Mouse (Mus musculus) gastrocnemius, adult 18-20 months (tissue): ENCODE measurements around the gene Cpsf3. TPM values are rescaled to one million over a fixed set of nuclear protein-coding genes. Genes with fewer than 3 reads are reported as not detected.

Experiments used
- DNase-seq: peaks from one replicate; pipeline ENCODE4 v3.0.0; 2021; ENCODE audit warnings: low spot score
- long read RNA-seq, 2 experiments: library from polyadenylated mRNA; stranded (forward); transcript quantifications; one replicate each; pipeline ENCODE4 v2.0.0; 2021
- total RNA-seq, 2 experiments: library from RNA; stranded (reverse); gene quantifications; 2 replicates each; pipeline ENCODE4 v1.2.3; 2021

The Cpsf3 gene
- total RNA-seq: 10 to 100 TPM; 16.5 to 18.6 TPM
- long read RNA-seq, experiment 1, transcript Cpsf3-201 (18 exons, 2,499 nt): major isoform, 29 of 32 reads
- long read RNA-seq, experiment 1, partial matches to known transcripts: 1 of 32 reads
- long read RNA-seq, experiment 1, other reads (novel, unspliced or antisense): 2 of 32 reads
- long read RNA-seq, experiment 2, transcript Cpsf3-201 (18 exons, 2,499 nt): major isoform, 18 of 23 reads
- long read RNA-seq, experiment 2, partial matches to known transcripts: 2 of 23 reads
- long read RNA-seq, experiment 2, other reads (novel, unspliced or antisense): 3 of 23 reads

- DNase-seq: no peak
Observed at GRCm38 (mm10) chr12:21284761-21285441, at the start of gene Cpsf3. Gene Cpsf3, plus strand, starts transcription at chr12:21285391.

DNA sequence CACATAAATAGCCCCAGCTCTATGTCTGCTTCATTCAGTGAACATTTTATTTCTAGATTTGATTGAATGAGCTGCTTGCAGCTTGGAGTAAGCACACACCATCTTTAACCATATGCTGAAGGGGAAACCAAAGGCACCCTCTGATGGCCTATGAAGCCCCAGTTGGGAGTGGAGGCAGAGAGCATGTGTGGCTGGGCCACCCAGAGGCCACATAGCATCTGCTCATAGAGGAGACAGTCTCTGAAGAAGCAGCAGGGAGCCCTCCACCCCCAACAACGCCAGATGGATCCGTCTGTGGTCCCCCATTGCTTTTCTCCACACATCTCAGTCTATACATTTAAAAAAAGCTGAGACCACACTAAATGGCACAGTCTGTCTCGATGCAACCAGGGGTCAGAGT lies 43.2 kb upstream of the Cpsf3 start:
- DNase-seq: no peak

DNA sequence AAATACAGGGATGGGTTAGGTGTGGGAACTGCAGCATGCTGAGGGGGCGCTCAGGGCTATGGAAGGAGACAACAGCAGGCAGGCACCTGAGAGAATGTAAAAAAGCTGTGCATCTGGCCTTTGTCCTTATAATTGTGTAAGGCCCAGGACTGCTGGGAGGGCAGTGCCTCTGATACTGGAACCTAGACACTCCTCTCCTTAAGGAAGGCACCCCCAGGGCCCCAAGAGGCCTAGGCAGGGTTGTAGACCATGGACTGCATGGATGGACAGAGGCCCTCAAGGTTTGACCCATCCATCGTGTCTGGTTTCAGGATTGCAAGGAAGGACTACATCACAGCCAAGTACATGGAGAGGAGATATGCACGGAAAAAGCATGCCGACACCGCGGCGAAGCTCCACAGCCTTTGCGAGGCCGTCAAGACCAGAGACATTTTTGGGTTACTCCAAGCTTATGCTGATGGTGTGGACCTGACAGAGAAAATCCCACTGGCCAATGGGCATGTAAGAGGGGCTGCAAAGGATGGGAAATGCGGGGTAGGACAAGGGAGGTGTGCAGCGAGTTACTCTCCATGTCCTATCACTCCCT lies 40.7 kb upstream of the Cpsf3 start:
- no peak for DNase-seq

DNA sequence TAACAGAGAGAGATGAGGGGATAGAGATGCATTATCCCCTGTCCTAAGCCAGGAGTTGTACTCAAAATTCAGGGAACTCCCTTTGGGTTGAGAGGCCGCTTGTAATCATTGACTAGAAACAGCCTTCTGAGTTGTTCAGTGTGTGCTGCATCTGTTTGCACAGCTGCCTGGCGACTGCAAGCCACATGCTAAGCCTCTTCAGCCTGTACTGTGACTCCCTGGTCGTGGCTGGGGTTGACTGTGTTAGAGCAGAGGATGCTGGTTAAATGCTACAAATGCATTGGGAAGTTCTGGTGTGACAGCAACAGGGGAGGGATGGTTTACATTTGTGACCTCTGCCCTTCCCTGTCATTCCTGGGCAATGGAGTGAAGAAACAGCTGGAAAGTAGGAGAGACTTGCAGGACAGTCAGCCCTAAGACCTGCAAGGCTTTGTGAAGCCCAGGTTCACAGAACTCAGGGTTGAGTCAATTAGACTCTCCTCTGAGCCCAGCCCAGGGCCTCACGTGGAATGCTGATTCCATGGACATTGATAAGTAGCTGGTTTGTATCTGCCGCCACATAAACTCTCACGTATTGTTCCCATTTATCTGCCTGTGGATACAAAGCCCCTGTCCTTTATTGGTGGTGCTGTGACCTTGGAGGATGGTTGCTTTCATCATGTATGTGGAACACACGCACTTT lies 37.3 kb upstream of the Cpsf3 start:
- no peak for DNase-seq

GRCm38 (mm10) chr12:21260494-21261256 lies 24.5 kb upstream of the Cpsf3 start:
- DNase-seq: no peak

DNA sequence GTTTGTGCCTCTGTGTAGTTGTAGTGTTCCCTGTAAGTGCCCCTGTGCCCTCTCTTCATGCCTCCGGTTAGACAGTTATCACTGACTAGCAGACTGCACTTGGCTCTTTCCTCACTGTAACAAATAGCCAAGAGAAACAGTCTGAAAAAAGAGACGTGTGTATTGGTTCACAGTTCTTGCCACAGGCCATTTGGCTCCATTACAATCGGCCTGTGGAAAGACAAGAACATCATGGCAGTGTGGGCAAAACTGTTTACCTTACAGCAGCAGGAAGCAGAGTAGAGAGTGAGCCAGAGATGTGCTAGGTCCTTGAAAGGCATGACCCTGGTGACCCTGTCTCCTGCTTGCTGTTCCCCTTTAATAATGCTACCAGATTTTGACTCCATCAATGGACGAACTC lies 23.7 kb upstream of the Cpsf3 start:
- DNase-seq: no peak

GRCm38 (mm10) chr12:21263256-21263655 lies 21.9 kb upstream of the Cpsf3 start:
- DNase-seq: no peak

- peak; percentile 63 for DNase-seq
Observed at GRCm38 (mm10) chr12:21264241-21264640, 20.9 kb upstream of the Cpsf3 start.

GRCm38 (mm10) chr12:21264970-21265369 lies 20.2 kb upstream of the Cpsf3 start:
- no peak for DNase-seq

DNA sequence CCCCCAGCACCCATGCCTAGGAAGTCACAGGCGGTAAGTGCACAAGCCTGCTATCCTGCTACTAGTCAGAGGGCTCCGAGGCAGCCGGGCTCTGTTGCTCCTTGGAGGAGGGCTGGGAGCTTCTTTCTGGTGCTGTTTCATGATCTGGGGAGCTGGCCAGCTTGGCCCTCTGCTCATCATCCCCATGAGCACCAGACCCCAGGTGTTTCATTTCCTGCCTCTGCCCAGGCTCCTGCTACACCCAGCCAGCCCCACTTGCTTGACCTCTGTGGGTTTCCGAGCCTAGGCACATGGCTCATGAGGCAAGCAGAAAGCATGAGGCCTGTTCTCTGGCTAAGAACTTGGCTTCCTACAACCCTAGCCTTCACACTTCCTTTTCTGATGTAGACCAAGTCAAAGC lies 19.7 kb upstream of the Cpsf3 start:
- DNase-seq: no peak

DNA sequence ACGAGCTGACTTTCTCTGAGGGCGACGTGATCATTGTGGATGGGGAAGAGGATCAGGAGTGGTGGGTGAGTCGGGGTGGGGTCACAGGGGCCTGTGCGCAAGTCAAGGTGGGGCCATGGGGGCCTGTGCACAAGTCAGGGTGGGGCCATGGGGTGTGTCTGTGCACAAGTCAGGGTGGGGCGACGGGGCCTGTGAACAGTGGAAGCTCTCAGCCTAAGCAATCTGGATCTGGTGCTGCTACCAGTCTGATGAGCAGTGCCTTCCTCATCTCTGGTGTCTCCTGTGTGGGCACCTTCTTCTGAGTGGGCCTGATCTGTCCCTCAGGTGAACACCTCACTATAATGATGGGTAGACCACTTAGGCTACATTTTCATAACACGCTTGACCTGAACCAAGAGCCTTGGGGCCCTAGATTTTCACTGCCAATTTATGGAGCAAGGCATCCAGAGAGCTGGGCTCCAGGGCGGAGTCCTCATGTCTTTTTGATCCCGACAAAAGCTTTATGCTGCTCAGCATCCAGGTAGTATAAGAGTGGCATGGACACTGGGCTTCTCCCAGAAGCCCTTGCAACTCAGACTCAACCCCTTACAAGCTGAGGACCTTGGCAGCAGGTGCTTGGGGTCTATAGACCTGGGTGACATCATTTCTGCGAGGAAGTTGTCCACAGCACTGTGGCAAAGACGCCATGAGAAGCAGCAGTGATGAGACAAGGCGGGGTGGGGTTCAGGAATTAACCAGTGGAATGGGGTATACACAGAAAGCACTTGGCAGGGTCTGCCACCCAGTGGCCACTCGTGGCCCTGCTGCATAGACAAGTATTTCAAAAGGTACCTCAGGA lies 19.0 kb upstream of the Cpsf3 start:
- peak; percentile 32 for DNase-seq

DNA sequence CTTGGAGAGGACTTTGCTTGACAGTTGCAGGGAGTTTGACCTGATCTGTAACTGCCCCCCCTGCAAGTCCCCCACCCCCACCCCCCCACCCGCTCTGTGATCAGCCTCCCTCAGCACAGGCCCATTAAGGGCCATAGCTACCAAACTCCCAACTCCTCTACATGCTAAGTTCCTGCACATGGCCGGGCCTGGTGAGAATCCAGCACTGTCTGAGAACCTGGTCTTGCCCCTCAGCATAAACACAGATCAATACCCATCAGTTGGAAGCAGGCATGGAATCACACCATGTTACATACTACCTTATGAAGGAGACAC lies 18.4 kb upstream of the Cpsf3 start:
- DNase-seq: no peak

GRCm38 (mm10) chr12:21268083-21268616 lies 17.0 kb upstream of the Cpsf3 start:
- no peak for DNase-seq

DNA sequence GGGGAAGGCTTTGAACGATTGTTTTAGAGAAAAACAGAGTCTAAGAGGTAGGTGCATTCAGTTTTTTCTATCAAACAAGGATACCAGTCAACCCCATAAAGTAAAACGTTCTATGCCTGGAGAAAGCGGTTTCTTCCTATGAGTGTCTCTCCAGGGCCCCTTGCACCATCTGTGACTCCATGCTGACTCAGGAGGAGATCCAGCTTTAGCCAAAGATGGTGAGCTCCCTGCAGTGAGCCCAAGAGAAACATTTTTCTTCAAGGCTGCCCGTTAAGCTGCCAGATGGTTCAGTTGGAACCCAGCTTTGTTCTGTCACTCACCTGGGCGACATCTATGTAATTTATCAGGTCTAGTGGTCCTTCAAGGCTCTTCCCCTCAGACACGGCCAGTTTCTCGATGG lies 10.7 kb upstream of the Cpsf3 start:
- no peak for DNase-seq

DNA sequence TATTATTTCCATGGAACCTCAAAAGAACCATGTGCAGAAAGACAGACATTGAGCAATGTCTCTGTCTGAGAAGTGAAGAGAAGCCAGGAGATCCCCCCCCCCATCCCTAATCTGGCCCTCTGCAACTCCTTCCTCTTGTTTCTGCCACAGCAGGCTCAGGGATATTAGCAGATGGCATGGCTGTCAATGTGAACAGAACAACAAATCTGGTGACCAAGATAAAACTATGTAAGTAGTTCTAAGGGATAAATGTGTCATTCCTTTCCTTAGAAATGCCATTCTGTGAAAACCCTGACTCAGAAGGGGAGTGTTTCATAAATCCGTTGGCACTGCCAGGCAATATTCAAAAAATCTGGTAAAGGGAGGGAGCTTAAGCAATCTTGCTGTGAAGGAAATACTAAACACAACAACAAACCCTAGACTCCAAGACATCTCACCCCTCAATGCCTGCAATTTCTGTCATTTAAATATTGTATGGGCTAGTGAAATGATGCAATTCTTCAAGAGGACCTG lies 7.8 kb upstream of the Cpsf3 start:
- no peak for DNase-seq

- no peak for DNase-seq
Observed at GRCm38 (mm10) chr12:21285508-21286242, 484 bp downstream of the Cpsf3 start.

GRCm38 (mm10) chr12:21286243-21286622 lies 1.0 kb downstream of the Cpsf3 start, which contains the start of gene Itgb1bp1:
Gene Itgb1bp1, minus strand, starts transcription at chr12:21286284.
- peak; percentile 99 for DNase-seq

DNA sequence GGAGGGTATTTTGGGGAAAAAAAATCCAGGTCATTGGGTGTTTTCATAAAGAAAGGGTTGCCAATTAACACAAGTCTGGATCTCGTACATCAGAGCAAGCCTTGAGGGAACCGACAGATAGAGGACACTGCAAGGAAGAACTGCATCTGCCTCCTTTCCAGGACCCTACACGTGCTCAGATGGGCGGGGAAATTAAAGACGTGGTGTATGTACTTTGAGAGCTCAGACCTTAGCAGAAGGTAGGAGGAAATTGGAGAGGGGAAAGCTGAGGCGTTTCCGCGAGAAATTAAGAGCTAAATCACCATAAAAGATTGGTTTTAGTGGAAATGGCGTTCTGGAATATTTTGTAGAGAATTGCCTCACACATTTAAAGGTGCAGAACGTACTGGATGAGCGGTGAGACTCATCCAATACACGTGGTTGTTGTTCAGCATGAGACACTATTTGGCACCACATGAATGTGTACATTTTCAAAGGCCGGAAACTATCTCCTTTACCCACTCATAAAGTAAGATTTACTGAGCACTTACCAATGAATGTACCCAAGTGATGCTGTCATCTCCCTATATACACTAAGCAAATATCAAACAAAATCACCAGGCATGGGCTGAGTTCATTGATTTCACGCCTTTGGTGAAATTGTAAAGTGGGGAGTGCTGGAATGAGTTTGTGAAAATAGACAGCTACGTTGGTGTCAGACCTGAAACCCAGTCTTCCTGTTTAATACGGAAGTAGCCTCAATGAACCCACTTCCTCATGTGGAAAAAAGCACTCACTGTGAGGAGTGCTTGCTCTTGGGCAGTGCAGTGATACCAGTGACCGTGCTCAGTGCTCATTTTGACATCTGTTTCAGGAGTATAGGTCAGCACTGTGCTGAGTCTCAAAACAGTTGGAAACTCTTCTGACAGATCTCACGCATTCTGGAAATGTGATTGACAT lies 1.8 kb downstream of the Cpsf3 start:
- DNase-seq: no peak
